Mouse (Mus musculus): ENCODE measurements at regions not wholly inside any gene's neighbourhood (a gene's known extent, or its start where the extent isn't known, plus 50 kb on each side); places are given as distances from the start of the nearest gene placed in this dataset.

GRCm38 (mm10) chr1:92284155-92284554 is 88.7 kb upstream of the Hdac4 start:
- no peak for DNase-seq (ENCODE audit: low spot score in 2 of 2)

GRCm38 (mm10) chr1:92277199-92277747 is 81.8 kb upstream of the Hdac4 start:
- DNase-seq (ENCODE audit: low spot score in 2 of 2): no peak

- DNase-seq (ENCODE audit: low spot score in 2 of 2): no peak
Measured at GRCm38 (mm10) chr1:92275388-92275787, 79.9 kb upstream of the Hdac4 start.

GRCm38 (mm10) chr1:92273760-92274159 is 78.3 kb upstream of the Hdac4 start:
- no peak for DNase-seq (ENCODE audit: low spot score in 2 of 2)

- no peak for DNase-seq (ENCODE audit: low spot score in 2 of 2)
Measured at GRCm38 (mm10) chr1:92271676-92272291, 76.3 kb upstream of the Hdac4 start.

- DNase-seq (ENCODE audit: low spot score in 2 of 2): no peak
Measured at GRCm38 (mm10) chr1:92270486-92271058, 75.1 kb upstream of the Hdac4 start.

GRCm38 (mm10) chr1:92269464-92269863 is 74.0 kb upstream of the Hdac4 start:
- DNase-seq (ENCODE audit: low spot score in 2 of 2): no peak

GRCm38 (mm10) chr1:92264941-92265340 is 69.4 kb upstream of the Hdac4 start:
- DNase-seq (ENCODE audit: low spot score in 2 of 2): no peak

- no peak for DNase-seq (ENCODE audit: low spot score in 2 of 2)
Measured at GRCm38 (mm10) chr1:92259715-92260392, 64.4 kb upstream of the Hdac4 start.

- DNase-seq (ENCODE audit: low spot score in 2 of 2): no peak
Measured at GRCm38 (mm10) chr1:92258026-92258425, 62.5 kb upstream of the Hdac4 start.

GRCm38 (mm10) chr1:92253086-92253485 is 57.6 kb upstream of the Hdac4 start:
- no peak for DNase-seq (ENCODE audit: low spot score in 2 of 2)

GRCm38 (mm10) chr1:92250594-92251463 is 55.3 kb upstream of the Hdac4 start:
- DNase-seq (ENCODE audit: low spot score in 2 of 2): no peak
